Mouse (Mus musculus): ENCODE results near the gene Srsf5. TPM values are rescaled to one million over a fixed set of nuclear protein-coding genes. Genes with fewer than 3 reads are reported as not detected.

Srsf5 gene
- polyA plus RNA-seq, 1 experiment from 2014 or later: 599 TPM

GRCm38 (mm10) chr12:80998528-80999221 is 53.4 kb downstream of the Srsf5 start:
- ATAC-seq (ENCODE audit: low read depth): no peak
- no peaks in the 10 kb centered on the region; the same call in 1 of the 2 replicates for H3K4me1 ChIP-seq (replicated peaks; ENCODE audit: control insufficient read depth, insufficient read depth, low read length)
- peaks cover 14% of the 10 kb centered on the region for H3K27me3 ChIP-seq (ENCODE audit: control insufficient read depth, insufficient read depth, low read depth, low read length)
- no peaks in the 10 kb centered on the region for H3K36me3 ChIP-seq (ENCODE audit: control insufficient read depth, insufficient read depth, low read length)
- H3K27ac ChIP-seq (ENCODE audit: low read length): no peak overlapping the region
- no peaks in the 10 kb centered on the region for H3K9me3 ChIP-seq (ENCODE audit: control insufficient read depth, low read length)
- 0 out of 2 replicates have a peak overlapping the region, but pooled peaks have one; percentile 1 for H3K4me3 ChIP-seq (ENCODE audit: low read length)
- H3K9ac ChIP-seq (ENCODE audit: low read length): no peak overlapping the region
- peak overlapping the region; percentile 39 for H3K4me2 ChIP-seq (ENCODE audit: low read depth, low read length)
- WGBS: 6% methylated on average over 33 of the region's 33 CpGs

Other genes with a start within 250 kb of the Srsf5 start
- 0.06 TPM in 1 of 2 replicates, not detected in the other for gene Ccdc177, start 184.8 kb upstream of the Srsf5 start, polyA plus RNA-seq (2015; fragmentation: Nextera tagmentation; extraction: Ambion mirVana)
- 21.9 and 22.8 TPM in 2 replicates for gene Susd6, start 155.0 kb upstream of the Srsf5 start, polyA plus RNA-seq (2015; fragmentation: Nextera tagmentation; extraction: Ambion mirVana)
- 0.80 and 1.4 TPM in 2 replicates for gene Slc10a1, start 23.2 kb downstream of the Srsf5 start, polyA plus RNA-seq (2015; fragmentation: Nextera tagmentation; extraction: Ambion mirVana)
- 1.4 and 1.6 TPM in 2 replicates for gene Smoc1, start 81.3 kb downstream of the Srsf5 start, polyA plus RNA-seq (2015; fragmentation: Nextera tagmentation; extraction: Ambion mirVana)